Mouse (Mus musculus) small intestine, adult 2 months (tissue): Measurements from ENCODE around the gene Galnt15.

ENCODE experiments used
- CTCF ChIP-seq: fragments of 200-500 bp; IDR thresholded peaks from 2 replicates; pipeline ENCODE4 v1.5.1; 2012; ENCODE audit warnings: low read depth, mild to moderate bottlenecking, control low read depth, inconsistent platforms, low read length, moderate library complexity, mixed read lengths; ENCODE audit not compliant: insufficient replicate concordance, insufficient read length; ENCODE audit errors: extremely low read depth
- POLR2A ChIP-seq: fragments of 200-500 bp; IDR thresholded peaks from 2 replicates; pipeline ENCODE4 v1.6.1; 2012; ENCODE audit warnings: low read depth, mild to moderate bottlenecking, control low read depth, inconsistent platforms, low read length, moderate library complexity

- TF ChIP-seq POLR2A (no peak), CTCF (no peak)
Measured at GRCm38 (mm10) chr14:32011547-32012304, 17.1 kb upstream of the Galnt15 start.
